Mouse (Mus musculus) heart, adult 2 months (tissue): ENCODE results near the gene Dnajb5.

Experiments
- CTCF ChIP-seq: fragments of 200-600 bp; IDR thresholded peaks from 2 replicates; pipeline ENCODE4 v1.8.1; 2022; ENCODE audit warnings: antibody characterized with exemption, mild to moderate bottlenecking, moderate library complexity
- EP300 ChIP-seq: fragments of 200-500 bp; IDR thresholded peaks from 2 replicates; pipeline ENCODE4 v1.6.1; 2011; ENCODE audit warnings: low read depth, low read length, control low read depth; ENCODE audit not compliant: insufficient read depth
- POLR2A ChIP-seq: fragments of 200-500 bp; IDR thresholded peaks from 2 replicates; pipeline ENCODE4 v1.6.1; 2011; ENCODE audit warnings: mild to moderate bottlenecking, low read depth, low read length, control low read depth; ENCODE audit not compliant: insufficient read depth

- TF ChIP-seq CTCF (no peak), EP300 (no peak), POLR2A (no peak)
Measured at GRCm38 (mm10) chr4:42941396-42941795, 8.2 kb upstream of the Dnajb5 start.
